Mouse (Mus musculus): Measurements from ENCODE around the gene Gm49358. TPM values are rescaled to one million over a fixed set of nuclear protein-coding genes. Genes with fewer than 3 reads are reported as not detected.
A peak's percentile ranks its signal among the peaks of the same experiment; 100 is the strongest.

Gm49358 gene
- total RNA-seq, 2 experiments from 2014 or later, result 21.2 to 29.7 TPM

GRCm38 (mm10) chr10:86846926-86847467 is 83.2 kb downstream of the Gm49358 start:
- no peak for DNase-seq (ENCODE audit: low spot score in 2 of 2)
- intact Hi-C loops (cut with DNase I), result no loop called here

DNA sequence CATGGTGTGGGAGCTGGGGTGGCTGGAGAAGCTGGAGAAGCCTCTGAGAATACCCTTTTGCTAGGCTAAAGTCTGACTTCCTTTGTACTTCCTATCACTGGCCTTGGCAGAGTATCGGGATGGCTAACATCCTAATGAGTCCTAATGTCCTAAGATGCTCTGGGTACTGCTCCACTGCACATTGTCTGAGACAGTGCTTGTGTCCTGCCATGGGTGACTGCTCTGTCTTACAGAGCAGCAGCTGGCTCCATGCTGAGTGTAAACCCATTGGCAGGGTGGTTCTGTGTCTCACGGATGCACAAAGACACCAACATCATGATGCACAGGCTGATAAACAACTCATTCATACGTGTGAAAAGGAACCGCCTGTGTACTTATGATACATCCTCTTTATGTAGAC is 85.3 kb downstream of the Gm49358 start:
- no peak for DNase-seq (ENCODE audit: low spot score in 2 of 2)

GRCm38 (mm10) chr10:86849508-86849907 is 85.7 kb downstream of the Gm49358 start:
- no peak for DNase-seq (ENCODE audit: low spot score in 2 of 2)

More for the DNA sequence above, 85.3 kb downstream of the Gm49358 start:
- intact Hi-C loops (cut with DNase I), result no loop called here

GRCm38 (mm10) chr10:86852160-86852559 is 88.4 kb downstream of the Gm49358 start:
- no peak for DNase-seq (ENCODE audit: low spot score in 2 of 2)
- intact Hi-C loops (cut with DNase I), result no loop called here

More at GRCm38 (mm10) chr10:86849508-86849907, 85.7 kb downstream of the Gm49358 start:
- intact Hi-C loops (cut with DNase I), result no loop called here

GRCm38 (mm10) chr10:86853433-86853832 is 89.7 kb downstream of the Gm49358 start:
- intact Hi-C loops (cut with DNase I), result no loop called here
- peak in 1 of 2 experiments; percentile 38 for DNase-seq (ENCODE audit: low spot score in 2 of 2)

GRCm38 (mm10) chr10:86860396-86860795 is 96.6 kb downstream of the Gm49358 start:
- DNase-seq (ENCODE audit: low spot score in 2 of 2), result no peak
- intact Hi-C loops (cut with DNase I), result no loop called here

GRCm38 (mm10) chr10:86862496-86862895 is 98.7 kb downstream of the Gm49358 start:
- DNase-seq (ENCODE audit: low spot score in 2 of 2), result no peak
- intact Hi-C loops (cut with DNase I), result no loop called here

DNA sequence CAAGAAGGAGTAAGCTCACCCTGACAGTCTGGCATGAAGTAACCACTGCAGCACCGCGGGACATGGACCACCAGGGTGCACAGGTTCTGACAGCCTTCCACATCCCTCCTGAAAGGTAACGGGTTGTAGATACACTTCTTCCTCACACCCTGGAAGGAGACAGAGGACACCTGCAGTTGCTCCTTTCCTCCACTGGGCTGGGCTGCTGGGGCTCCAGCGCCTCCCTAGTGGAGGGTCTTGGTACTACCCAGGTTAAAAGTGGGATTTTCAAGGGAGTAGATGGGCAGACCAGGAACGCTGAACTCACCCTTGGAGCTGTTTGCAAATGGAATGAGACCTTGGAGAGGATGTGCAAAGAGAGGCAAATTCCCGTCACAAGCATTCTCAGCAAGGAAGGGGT is 99.7 kb downstream of the Gm49358 start:
- intact Hi-C loops (cut with DNase I), result no loop called here
- DNase-seq (ENCODE audit: low spot score in 2 of 2), result no peak

- intact Hi-C loops (cut with DNase I), result no loop called here
- DNase-seq (ENCODE audit: low spot score in 2 of 2), result no peak
Measured at GRCm38 (mm10) chr10:86872121-86872520, 108.3 kb downstream of the Gm49358 start.

- intact Hi-C loops (cut with DNase I), result no loop called here
- no peak for DNase-seq (ENCODE audit: low spot score in 2 of 2)
Measured at GRCm38 (mm10) chr10:86872591-86872990, 108.8 kb downstream of the Gm49358 start.

DNA sequence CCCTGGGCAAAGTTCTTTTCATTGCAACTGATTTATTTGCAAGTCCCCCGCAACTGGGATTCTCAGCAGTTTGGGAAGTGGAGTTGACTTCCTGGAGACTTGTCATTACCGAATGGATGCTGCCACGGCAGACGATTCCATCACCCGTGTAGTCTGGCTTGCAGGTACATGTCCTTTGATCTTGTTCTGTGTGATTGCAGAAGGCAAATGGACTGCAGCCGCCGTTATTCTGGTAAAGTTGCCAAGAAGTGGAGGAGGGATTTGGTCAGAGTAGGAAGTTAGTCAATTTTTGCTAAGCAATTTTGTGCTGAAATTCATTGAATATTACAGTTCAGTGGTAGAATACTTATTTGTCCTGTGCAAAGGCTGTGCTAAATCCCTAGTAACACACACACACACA is 114.9 kb downstream of the Gm49358 start:
- intact Hi-C loops (cut with DNase I), result no loop called here
- no peak for DNase-seq (ENCODE audit: low spot score in 2 of 2)

DNA sequence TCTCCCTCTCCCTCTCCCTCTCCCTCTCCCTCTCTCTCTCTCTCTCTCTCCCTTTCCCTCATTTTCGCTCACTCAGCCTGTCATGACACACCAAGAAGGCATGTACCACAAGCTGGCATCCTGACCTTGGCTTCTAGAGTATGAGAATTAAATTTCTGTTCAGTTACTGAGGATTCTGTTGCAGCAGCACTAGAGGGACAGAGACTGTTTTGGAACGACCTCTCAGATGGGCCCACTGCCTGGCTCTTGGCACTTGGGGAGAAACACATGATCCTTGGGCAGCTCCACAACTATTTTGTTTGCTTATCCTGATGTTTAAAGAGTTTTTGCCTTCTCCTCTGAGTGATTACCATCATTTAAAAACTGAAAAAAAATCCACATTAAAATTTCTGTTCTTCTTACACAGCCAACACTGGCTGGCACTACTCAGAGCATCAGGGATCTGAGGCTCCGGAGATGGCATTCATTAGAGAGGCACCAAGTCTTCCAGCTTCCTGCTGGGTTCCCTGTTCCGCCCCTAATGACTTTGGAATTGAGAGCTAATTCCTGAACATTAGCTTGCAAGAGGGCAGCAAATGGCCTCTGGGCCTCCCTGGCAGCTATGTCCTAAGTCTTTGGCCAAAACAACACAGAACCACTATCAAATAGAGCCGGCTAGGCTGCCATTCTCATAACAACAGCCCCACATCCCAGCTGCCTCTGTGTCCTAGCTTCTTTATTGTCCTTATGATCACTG is 116.5 kb downstream of the Gm49358 start:
- intact Hi-C loops (cut with DNase I), result no loop called here
- DNase-seq (ENCODE audit: low spot score in 2 of 2), result peak in 1 of 2 experiments; percentile 31

DNA sequence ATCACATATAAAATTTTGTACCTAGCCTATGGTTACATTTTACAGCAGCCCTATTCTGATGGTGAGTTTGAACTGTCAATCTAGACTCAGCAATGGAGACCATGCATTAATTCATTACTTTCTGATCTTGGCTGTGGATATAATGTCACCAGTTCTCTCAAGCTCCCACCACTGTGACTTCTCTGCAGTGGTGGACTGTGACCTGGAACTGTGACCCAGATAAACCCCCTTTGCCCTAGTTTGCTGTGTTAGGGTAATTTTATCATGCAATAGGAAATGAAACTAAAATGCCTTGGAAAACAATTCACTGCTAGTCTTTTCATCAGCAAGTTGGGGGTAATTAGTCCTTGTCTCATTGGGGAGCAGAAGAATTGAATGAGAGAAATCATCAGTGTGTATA is 117.7 kb downstream of the Gm49358 start:
- intact Hi-C loops (cut with DNase I), result no loop called here

More for the DNA sequence above, 117.7 kb downstream of the Gm49358 start:
- no peak for DNase-seq (ENCODE audit: low spot score in 2 of 2)

Other genes starting within 250 kb of the Gm49358 start
- gene Hsp90b1, start 58.5 kb upstream of the Gm49358 start, total RNA-seq (2021), result 100 to 1,000 TPM; 360 to 377 TPM
- 1 to 10 TPM; 1.2 to 1.7 TPM for gene Ttc41, start 58.2 kb upstream of the Gm49358 start, total RNA-seq (2021)
- gene Nt5dc3, start 15.0 kb downstream of the Gm49358 start, total RNA-seq (2021), result 10 to 100 TPM; 81.0 to 81.1 TPM
- gene Stab2, start 244.1 kb downstream of the Gm49358 start, total RNA-seq (2021), result under 1 TPM; 0.43 to 0.66 TPM